Mouse (Mus musculus): ENCODE data around the gene Cngb1. TPM values are rescaled to one million over a fixed set of nuclear protein-coding genes. Genes with fewer than 3 reads are reported as not detected.

Gene Cngb1
- not detected for polyA plus RNA-seq (2017; shearing (Covaris generic))

GRCm38 (mm10) chr8:95306431-95306830 lies at the start of gene Cngb1:
Gene Cngb1, minus strand, starts transcription at chr8:95306585.

GRCm38 (mm10) chr8:95352151-95352870 lies 45.9 kb upstream of the Cngb1 start, which contains the start of gene Mmp15:
Gene Mmp15, plus strand, starts transcription at chr8:95352268.

DNA sequence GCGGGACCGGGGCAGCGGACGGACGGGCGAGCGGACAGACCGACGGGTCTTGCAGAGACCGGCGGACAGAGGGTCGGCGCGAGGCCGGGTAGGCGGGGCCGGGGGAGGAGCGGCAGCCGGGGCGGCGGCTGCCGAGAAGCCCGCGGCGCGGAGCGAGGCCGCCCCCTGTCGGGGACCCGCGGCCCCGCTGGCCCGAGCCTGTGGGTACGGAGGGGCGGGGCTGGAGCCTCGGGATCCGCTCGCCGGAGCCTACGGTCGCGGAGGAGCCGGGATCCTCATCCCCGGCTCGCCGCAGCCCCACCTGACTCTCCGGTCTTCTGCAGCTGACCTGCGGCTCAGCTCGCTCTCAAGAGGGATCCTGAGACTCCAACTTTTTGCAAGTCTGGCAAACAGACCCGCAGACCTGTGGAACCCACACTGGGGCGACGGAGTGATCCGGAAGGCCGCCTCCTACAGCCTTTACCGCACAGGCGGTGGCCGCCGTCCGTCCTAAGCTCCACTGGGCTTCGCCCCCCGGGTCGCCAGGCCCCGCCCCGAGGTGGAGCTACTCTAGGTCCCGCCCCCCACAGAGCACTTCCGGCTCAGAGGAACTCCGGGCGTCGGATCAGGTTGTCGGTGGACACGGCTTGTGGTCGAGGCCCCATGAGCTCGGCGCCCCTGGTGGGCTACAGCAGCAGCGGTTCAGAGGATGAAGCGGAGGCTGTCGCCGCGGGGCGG lies 25.5 kb upstream of the Cngb1 start, which contains the start of the genes Zfp319 and Usb1:
Gene Zfp319 (minus strand): TSS at position 231 of the 717 bp plus-strand sequence.
Gene Usb1 (plus strand): TSS at position 565 of the 717 bp plus-strand sequence.

GRCm38 (mm10) chr8:95310342-95310970 lies 4.1 kb upstream of the Cngb1 start, which contains the start of gene Tepp:
Gene Tepp, plus strand, starts transcription at chr8:95310566.

DNA sequence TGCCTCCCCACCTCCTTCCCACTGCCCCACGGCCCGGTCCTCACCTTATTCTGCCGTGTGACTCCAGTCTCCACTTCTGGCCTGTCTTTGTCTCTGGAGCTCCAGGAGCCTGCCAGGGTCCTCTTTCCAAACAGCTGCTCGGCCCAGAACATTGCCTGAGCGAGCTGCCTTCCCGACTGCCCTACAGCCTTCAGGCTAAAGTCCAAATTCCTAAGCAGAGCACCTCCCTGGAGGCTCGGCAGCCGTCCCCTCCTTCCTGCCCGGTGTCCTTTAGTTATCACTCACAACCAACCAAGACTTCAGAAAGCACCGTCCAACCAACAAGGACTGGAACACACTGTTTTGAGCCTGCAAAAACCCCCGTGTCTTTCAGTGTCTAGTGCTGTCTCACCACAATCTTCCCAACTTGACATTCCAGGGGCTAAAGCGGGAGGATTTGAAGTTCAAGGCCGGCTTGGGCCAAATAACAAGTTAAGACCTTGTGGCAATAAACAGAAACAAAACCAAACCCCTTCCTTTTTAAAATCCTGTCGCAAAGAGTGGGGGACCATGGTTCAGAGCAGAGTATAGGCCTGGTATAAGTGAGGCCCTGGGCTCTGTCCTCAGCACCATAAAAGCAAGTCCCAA lies 103.6 kb downstream of the Cngb1 start, which contains the start of gene Kifc3:
Gene Kifc3 (minus strand): TSS at position 164 of the 627 bp plus-strand sequence.

Other genes with a start within 250 kb of the Cngb1 start
- gene Katnb1, start 225.4 kb downstream of the Cngb1 start, polyA plus RNA-seq (2017; shearing (Covaris generic)) = 20.9 TPM
- not detected for gene Kifc3, start 103.8 kb downstream of the Cngb1 start, polyA plus RNA-seq (2017; shearing (Covaris generic))
- gene Tepp, start 4.0 kb upstream of the Cngb1 start, polyA plus RNA-seq (2017; shearing (Covaris generic)) = not detected
- 6.1 TPM for gene Zfp319, start 25.4 kb upstream of the Cngb1 start, polyA plus RNA-seq (2017; shearing (Covaris generic))
- 47.6 TPM for gene Usb1, start 25.7 kb upstream of the Cngb1 start, polyA plus RNA-seq (2017; shearing (Covaris generic))
- 0.29 TPM for gene Mmp15, start 45.7 kb upstream of the Cngb1 start, polyA plus RNA-seq (2017; shearing (Covaris generic))
- 45.7 TPM for gene Cfap20, start 128.3 kb upstream of the Cngb1 start, polyA plus RNA-seq (2017; shearing (Covaris generic))
- gene Csnk2a2, start 183.5 kb upstream of the Cngb1 start, polyA plus RNA-seq (2017; shearing (Covaris generic)) = 39.7 TPM
- not detected for gene Ccdc113, start 227.5 kb upstream of the Cngb1 start, polyA plus RNA-seq (2017; shearing (Covaris generic))